In genomic region chr13:55694110-55694509, GRCm38 (mm10) we compare ENCODE assay signal across 8 mouse cellular contexts. TPM values are rescaled to one million over a fixed set of nuclear protein-coding genes. Genes with fewer than 3 reads are reported as not detected.
A peak's percentile ranks its signal among the peaks of the same experiment; 100 is the strongest.
DNase-seq lines count a peak whose midpoint lies in the region; ATAC-seq and TF ChIP-seq lines count a peak whose summit lies in the region.

No protein-coding gene starts in this region.

- TF ChIP-seq CTCF in ES-Bruce4 (IDR thresholded peaks at IDR 0.05; ENCODE audit: low read depth, low read length) = no peak

- no peak for ATAC-seq in heart, embryonic 15.5 days (replicated peaks; ENCODE audit: insufficient number of reproducible peaks, insufficient read depth, low FRiP score, low read depth)
- no peak for ATAC-seq in forebrain, embryonic 13.5 days
- ATAC-seq in liver, embryonic 16.5 days (ENCODE audit: low read depth) = no peak

- no peak for TF ChIP-seq EP300 in ES-Bruce4 (IDR thresholded peaks at IDR 0.05; ENCODE audit: insufficient read depth, low read depth, low read length)

- no peaks in the 10 kb centered on the region for H3K27me3 ChIP-seq in heart, embryonic 15.5 days
- H3K27me3 ChIP-seq in ES-Bruce4 (ENCODE audit: control insufficient read depth, insufficient read depth, low read length, poor library complexity, severe bottlenecking) = no peaks in the 10 kb centered on the region
- H3K27me3 ChIP-seq in forebrain, embryonic 13.5 days = no peaks in the 10 kb centered on the region
- no peaks in the 10 kb centered on the region for H3K27me3 ChIP-seq in liver, embryonic 16.5 days (ENCODE audit: control insufficient read depth, insufficient read depth, low read depth, low read length)

- TF ChIP-seq POLR2A in ES-Bruce4 (IDR thresholded peaks at IDR 0.05; ENCODE audit: insufficient read depth, low read length) = no peak

- no peaks in the 10 kb centered on the region for H3K9me3 ChIP-seq in heart, embryonic 15.5 days (replicated peaks)
- no peaks in the 10 kb centered on the region for H3K9me3 ChIP-seq in ES-Bruce4 (replicated peaks; ENCODE audit: control insufficient read depth, insufficient read depth, low read length, poor library complexity, severe bottlenecking)
- no peaks in the 10 kb centered on the region for H3K9me3 ChIP-seq in forebrain, embryonic 13.5 days (replicated peaks)
- H3K9me3 ChIP-seq in liver, embryonic 16.5 days (replicated peaks; ENCODE audit: control insufficient read depth, low read length) = no peaks in the 10 kb centered on the region

- peaks cover 3% of the 10 kb centered on the region for H3K36me3 ChIP-seq in heart, embryonic 15.5 days
- peaks cover 9% of the 10 kb centered on the region for H3K36me3 ChIP-seq in ES-Bruce4 (ENCODE audit: control insufficient read depth, insufficient read depth, low read length, poor library complexity, severe bottlenecking)
- H3K36me3 ChIP-seq in forebrain, embryonic 13.5 days (ENCODE audit: poor library complexity, severe bottlenecking) = peaks cover 11% of the 10 kb centered on the region
- peaks cover 7% of the 10 kb centered on the region for H3K36me3 ChIP-seq in liver, embryonic 16.5 days (ENCODE audit: control insufficient read depth, insufficient read depth)

- peak overlapping the region; percentile 99; the same call in 1 of the 2 replicates for H3K27ac ChIP-seq in heart, embryonic 15.5 days
- 0 out of 2 replicates have a peak overlapping the region, but pooled peaks have one; percentile 31 for H3K27ac ChIP-seq in ES-Bruce4 (ENCODE audit: insufficient read depth, low read length)
- 0 out of 2 replicates have a peak overlapping the region, but pooled peaks have one; percentile 98 for H3K27ac ChIP-seq in forebrain, embryonic 13.5 days
- H3K27ac ChIP-seq in liver, embryonic 16.5 days (ENCODE audit: low read length) = peak overlapping the region; percentile 98

- peak overlapping the region; percentile 100 for H3K9ac ChIP-seq in heart, embryonic 15.5 days
- peak overlapping the region; percentile 95 for H3K9ac ChIP-seq in ES-Bruce4 (ENCODE audit: low read depth, poor library complexity, severe bottlenecking)
- peak overlapping the region; percentile 98 for H3K9ac ChIP-seq in forebrain, embryonic 13.5 days
- peak overlapping the region; percentile 100 for H3K9ac ChIP-seq in liver, embryonic 16.5 days (ENCODE audit: low read depth, low read length)

- DNase-seq in heart, adult 18-20 months = no peak
- no peak for DNase-seq in cerebellum, adult 11-12 months
- no peak for DNase-seq in layer of hippocampus, adult 8-10 months (ENCODE audit: low spot score in 2 of 2)
- DNase-seq in cerebellum, postnatal 36 days = no peak

- peaks cover 30% of the 10 kb centered on the region for H3K4me1 ChIP-seq in heart, embryonic 15.5 days (replicated peaks)
- peaks cover 2% of the 10 kb centered on the region for H3K4me1 ChIP-seq in ES-Bruce4 (ENCODE audit: control insufficient read depth, insufficient read depth, low read length)
- H3K4me1 ChIP-seq in forebrain, embryonic 13.5 days = peaks cover 29% of the 10 kb centered on the region
- peaks cover 25% of the 10 kb centered on the region for H3K4me1 ChIP-seq in liver, embryonic 16.5 days (ENCODE audit: control insufficient read depth, low read depth, low read length)

- H3K4me3 ChIP-seq in heart, embryonic 15.5 days = peak overlapping the region; percentile 100
- H3K4me3 ChIP-seq in ES-Bruce4 (ENCODE audit: low read depth, low read length) = peak overlapping the region; percentile 67
- peak overlapping the region; percentile 87 for H3K4me3 ChIP-seq in forebrain, embryonic 13.5 days
- H3K4me3 ChIP-seq in liver, embryonic 16.5 days (ENCODE audit: low read depth, low read length) = peak overlapping the region; percentile 98

- peak overlapping the region; percentile 77 for H3K4me2 ChIP-seq in heart, embryonic 15.5 days
- H3K4me2 ChIP-seq in forebrain, embryonic 13.5 days = peak overlapping the region; percentile 78
- peak overlapping the region; percentile 90 for H3K4me2 ChIP-seq in liver, embryonic 16.5 days (ENCODE audit: low read depth, low read length)

- WGBS in heart, embryonic 15.5 days = 10% methylated on average over 8 of the region's 8 CpGs
- WGBS in forebrain, embryonic 13.5 days = 18% methylated on average over 8 of the region's 8 CpGs
- 7% methylated on average over 8 of the region's 8 CpGs for WGBS in liver, embryonic 16.5 days (ENCODE audit: insufficient replicate concordance)

RNA-seq across cellular contexts. Expression of gene B230219D22Rik, which starts 1.2 kb away (rescaled TPM):
- 50.5 and 54.9 TPM in 2 replicates for polyA plus RNA-seq in heart, embryonic 15.5 days (2015; fragmentation: Nextera tagmentation; extraction: Ambion mirVana)
- total RNA-seq in heart, adult 18-20 months (2021) = 10 to 100 TPM; 38.0 to 39.3 TPM
- 52.3 and 54.1 TPM in 2 replicates for polyA plus RNA-seq in ES-Bruce4 (2011; ENCODE audit: insufficient read depth, insufficient read length, low read depth, missing spikeins)
- polyA plus RNA-seq in forebrain, embryonic 13.5 days (2015; fragmentation: Nextera tagmentation; extraction: Ambion mirVana) = 58.4 and 60.6 TPM in 2 replicates
- 10.8 and 11.2 TPM in 2 replicates for polyA plus RNA-seq in liver, embryonic 16.5 days (2015; fragmentation: Nextera tagmentation; extraction: Ambion mirVana)
- 10 to 100 TPM; 67.1 to 69.6 (median 68.9) TPM for total RNA-seq in layer of hippocampus, adult 8-10 months (2022)

RNA-seq across cellular contexts. Expression of gene Txndc15, which starts 20.3 kb away (rescaled TPM):
- polyA plus RNA-seq in heart, embryonic 15.5 days (2015; fragmentation: Nextera tagmentation; extraction: Ambion mirVana) = 60.7 and 69.1 TPM in 2 replicates
- total RNA-seq in heart, adult 18-20 months (2021) = 10 to 100 TPM; 43.7 to 48.5 TPM
- 16.6 and 18.8 TPM in 2 replicates for polyA plus RNA-seq in ES-Bruce4 (2011; ENCODE audit: insufficient read depth, insufficient read length, low read depth, missing spikeins)
- polyA plus RNA-seq in forebrain, embryonic 13.5 days (2015; fragmentation: Nextera tagmentation; extraction: Ambion mirVana) = 98.2 and 108 TPM in 2 replicates
- polyA plus RNA-seq in liver, embryonic 16.5 days (2015; fragmentation: Nextera tagmentation; extraction: Ambion mirVana) = 30.3 and 31.2 TPM in 2 replicates
- 10 to 100 TPM; 68.6 to 75.2 (median 72.6) TPM for total RNA-seq in layer of hippocampus, adult 8-10 months (2022)

RNA-seq across cellular contexts. Expression of gene Pcbd2, which starts 33.1 kb away (rescaled TPM):
- polyA plus RNA-seq in heart, embryonic 15.5 days (2015; fragmentation: Nextera tagmentation; extraction: Ambion mirVana) = 49.9 and 55.7 TPM in 2 replicates
- total RNA-seq in heart, adult 18-20 months (2021) = 10 to 100 TPM; 51.3 to 56.3 TPM
- 15.3 and 16.5 TPM in 2 replicates for polyA plus RNA-seq in ES-Bruce4 (2011; ENCODE audit: insufficient read depth, insufficient read length, low read depth, missing spikeins)
- polyA plus RNA-seq in forebrain, embryonic 13.5 days (2015; fragmentation: Nextera tagmentation; extraction: Ambion mirVana) = 24.5 and 25.9 TPM in 2 replicates
- polyA plus RNA-seq in liver, embryonic 16.5 days (2015; fragmentation: Nextera tagmentation; extraction: Ambion mirVana) = 30.6 and 32.5 TPM in 2 replicates
- total RNA-seq in layer of hippocampus, adult 8-10 months (2022) = 10 to 100 TPM; 28.8 to 41.8 (median 38.5) TPM

RNA-seq across cellular contexts. Expression of gene Ddx46, which starts 59.3 kb away (rescaled TPM):
- polyA plus RNA-seq in heart, embryonic 15.5 days (2015; fragmentation: Nextera tagmentation; extraction: Ambion mirVana) = 16.7 and 20.4 TPM in 2 replicates
- 10 to 100 TPM; 19.2 to 22.3 TPM for total RNA-seq in heart, adult 18-20 months (2021)
- 103 and 113 TPM in 2 replicates for polyA plus RNA-seq in ES-Bruce4 (2011; ENCODE audit: insufficient read depth, insufficient read length, low read depth, missing spikeins)
- polyA plus RNA-seq in forebrain, embryonic 13.5 days (2015; fragmentation: Nextera tagmentation; extraction: Ambion mirVana) = 36.6 and 38.6 TPM in 2 replicates
- polyA plus RNA-seq in liver, embryonic 16.5 days (2015; fragmentation: Nextera tagmentation; extraction: Ambion mirVana) = 14.3 TPM in 2 replicates
- total RNA-seq in layer of hippocampus, adult 8-10 months (2022) = 10 to 100 TPM; 41.8 to 48.4 (median 46.2) TPM

Comparison
In these comparisons a context has a peak if more than half of its experiments do, and no peak if none do; other contexts are left out.
1. H3K27ac ChIP-seq: peak in every context shown above with its lines; median percentile 99 in heart, embryonic 15.5 days; 98 in forebrain, embryonic 13.5 days; 98 in liver, embryonic 16.5 days; 31 in ES-Bruce4.